Mouse (Mus musculus) intestine, embryonic 14.5 days (tissue): ENCODE measurements around the gene Slc2a13. TPM values are rescaled to one million over a fixed set of nuclear protein-coding genes. Genes with fewer than 3 reads are reported as not detected.

Experiments used
- ATAC-seq: fragments of 200-750 bp; cut with Nextera tagmentation; replicated peaks from 2 replicates; pipeline ENCODE4 v1.8.0; 2017; ENCODE audit warnings: low read depth, moderate number of reproducible peaks, moderate TSS enrichment, moderate library complexity; ENCODE audit not compliant: low FRiP score, low TSS enrichment
- DNase-seq: peaks from one replicate; pipeline ENCODE4 v3.0.0-alpha.2; 2018; ENCODE audit warnings: low spot score
- H3K27ac ChIP-seq: fragments of 300-500 bp; sonication (generic); 2 replicates; pipeline ENCODE4 v1.5.1; 2014; ENCODE audit warnings: low read depth, mild to moderate bottlenecking, control low read depth
- H3K27me3 ChIP-seq: fragments of 300-500 bp; sonication (generic); replicated peaks from 2 replicates; pipeline ENCODE4 v1.6.1; 2014; ENCODE audit warnings: low read length, control low read depth; ENCODE audit not compliant: control insufficient read depth, insufficient read depth
- H3K36me3 ChIP-seq: fragments of 300-500 bp; sonication (generic); 2 replicates; pipeline ENCODE4 v1.6.1; 2014; ENCODE audit warnings: low read length, control low read depth; ENCODE audit not compliant: control insufficient read depth, insufficient read depth
- H3K4me1 ChIP-seq: fragments of 300-500 bp; sonication (generic); replicated peaks from 2 replicates; pipeline ENCODE4 v1.6.1; 2014; ENCODE audit warnings: low read length, control low read depth, mixed read lengths; ENCODE audit not compliant: control insufficient read depth, insufficient read depth
- H3K4me2 ChIP-seq: fragments of 300-500 bp; sonication (generic); 2 replicates; pipeline ENCODE4 v1.6.1; 2014; ENCODE audit warnings: low read length
- H3K4me3 ChIP-seq: fragments of 300-500 bp; sonication (generic); 2 replicates; pipeline ENCODE4 v1.5.1; 2014; ENCODE audit warnings: low read depth, low read length, control low read depth, mixed read lengths
- H3K9ac ChIP-seq: fragments of 300-500 bp; sonication (generic); 2 replicates; pipeline ENCODE4 v1.6.1; 2014; ENCODE audit warnings: mild to moderate bottlenecking, low read length
- H3K9me3 ChIP-seq: fragments of 300-500 bp; sonication (generic); 2 replicates; pipeline ENCODE4 v1.6.1; 2016; ENCODE audit warnings: low read length, control low read depth; ENCODE audit not compliant: control insufficient read depth
- WGBS: fragments of 180-500 bp; shearing (Covaris S2); extraction: QIAGEN DNeasy Blood & Tissue Kit; methylation state at CpG from one replicate; pipeline ENCODE4 v1.1.7; 2014; 5-methylcytosine and 5-hydroxymethylcytosine counted together
- polyA plus RNA-seq: library from polyadenylated mRNA; unstranded; fragments of >200 nt; fragmentation: Nextera tagmentation; extraction: Ambion mirVana; gene quantifications from 2 replicates; pipeline ENCODE4 v1.2.1, GENCODE M21; 2014

Slc2a13 gene
- polyA plus RNA-seq, 1 experiment from 2014 or later: 1.8 TPM

DNA sequence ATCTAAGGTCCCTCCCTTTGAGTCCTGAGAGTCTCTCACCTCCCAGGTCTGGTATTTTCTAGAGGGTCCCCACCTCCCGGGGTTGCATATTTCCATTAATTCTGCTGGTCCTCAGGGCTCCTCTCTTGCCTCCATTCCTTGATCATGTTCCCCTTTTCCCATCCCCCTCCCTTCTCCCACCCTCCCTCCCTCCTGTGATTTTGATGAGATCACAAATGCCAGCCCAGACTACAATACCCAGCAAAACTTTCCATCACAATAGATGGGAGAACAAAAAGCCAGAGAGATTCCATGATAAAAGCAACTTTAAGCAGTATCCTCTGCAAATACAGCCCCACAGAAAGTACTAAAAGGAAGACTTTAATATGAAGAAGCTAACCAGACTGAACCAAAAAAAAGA, 309.1 kb downstream of the Slc2a13 start:
- Histone ChIP-seq H3K4me2 (no peak overlapping the region), H3K4me1 (no peaks in the 10 kb centered on the region), H3K27ac (no peak overlapping the region), H3K4me3 (no peak overlapping the region), H3K27me3 (no peaks in the 10 kb centered on the region), H3K9me3 (no peaks in the 10 kb centered on the region), H3K9ac (no peak overlapping the region), H3K36me3 (no peaks in the 10 kb centered on the region)
- 96% methylated on average over 1 of the region's 1 CpGs for WGBS
- DNase-seq: no peak
- no peak for ATAC-seq

DNA sequence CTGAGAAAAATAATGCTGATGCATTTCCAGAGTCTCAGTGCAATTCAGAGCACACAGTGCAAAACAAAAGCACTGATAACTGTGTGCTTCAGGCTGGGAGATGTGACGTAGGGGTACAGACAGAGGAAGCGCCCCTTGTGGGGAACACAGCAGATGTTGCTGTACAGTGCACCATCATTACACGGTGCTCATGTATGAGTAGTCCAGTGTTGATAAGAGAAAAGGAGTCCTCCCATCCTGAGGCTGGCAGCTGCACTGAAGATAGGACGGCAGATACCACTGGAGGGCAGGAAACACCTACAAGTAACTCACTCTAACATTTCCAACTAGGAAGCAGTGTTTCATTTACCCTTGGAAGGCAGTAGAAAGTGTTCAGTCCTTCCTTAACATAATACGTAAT, 312.5 kb downstream of the Slc2a13 start:
- Histone ChIP-seq H3K4me3 (no peak overlapping the region), H3K9ac (no peak overlapping the region), H3K36me3 (no peaks in the 10 kb centered on the region), H3K4me1 (no peaks in the 10 kb centered on the region), H3K9me3 (no peaks in the 10 kb centered on the region), H3K4me2 (no peak overlapping the region), H3K27ac (no peak overlapping the region), H3K27me3 (no peaks in the 10 kb centered on the region)
- 66% methylated on average over 5 of the region's 5 CpGs for WGBS
- ATAC-seq (no peak), DNase-seq (no peak)

DNA sequence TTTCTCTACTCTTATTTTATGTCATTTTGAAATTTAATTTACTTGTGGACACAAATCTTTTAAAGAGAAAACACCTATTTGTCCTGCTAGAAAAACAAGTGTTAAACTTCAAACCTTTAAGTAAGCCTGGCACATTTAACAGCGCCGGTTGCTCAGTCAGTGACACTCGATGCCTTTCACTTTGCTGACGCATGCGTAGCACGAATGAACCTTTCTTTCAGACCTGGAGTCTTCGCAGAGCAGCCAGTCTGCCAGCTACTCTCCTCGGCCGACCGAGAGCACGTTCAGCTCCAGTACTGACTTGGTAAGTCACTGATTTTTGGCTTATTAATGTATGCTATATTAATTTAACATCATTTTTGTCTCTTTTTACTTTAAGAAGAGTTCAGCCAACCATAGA, 315.9 kb downstream of the Slc2a13 start:
- no peaks in the 10 kb centered on the region for H3K9me3 ChIP-seq
- no peaks in the 10 kb centered on the region for H3K36me3 ChIP-seq
- no peak overlapping the region for H3K9ac ChIP-seq
- H3K4me3 ChIP-seq: no peak overlapping the region
- no peaks in the 10 kb centered on the region for H3K27me3 ChIP-seq
- 64% methylated on average over 11 of the region's 11 CpGs for WGBS
- ATAC-seq (no peak), DNase-seq (no peak)
- H3K27ac ChIP-seq: no peak overlapping the region
- no peaks in the 10 kb centered on the region for H3K4me1 ChIP-seq
- H3K4me2 ChIP-seq: no peak overlapping the region

DNA sequence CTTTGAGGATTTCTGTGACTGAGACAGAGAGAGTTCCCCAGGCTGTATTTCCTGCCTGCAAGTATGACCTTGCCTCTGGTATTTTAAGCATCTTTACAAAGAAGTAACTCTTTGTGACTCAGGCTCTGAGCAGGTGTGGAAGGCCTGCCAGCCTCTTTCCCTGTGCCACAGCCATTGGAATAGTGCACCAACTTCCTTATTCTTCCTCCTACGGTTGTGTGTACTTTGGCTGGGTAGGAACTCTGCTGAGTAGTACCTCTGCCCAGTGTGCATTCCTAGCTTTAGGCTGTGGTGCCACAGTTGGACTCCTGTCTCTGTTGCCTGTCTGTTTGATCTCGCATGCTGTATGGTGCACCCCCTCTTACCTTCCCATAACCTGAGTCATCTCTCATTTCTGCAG, 317.8 kb downstream of the Slc2a13 start:
- ATAC-seq (no peak), DNase-seq (no peak)
- Histone ChIP-seq H3K9me3 (no peaks in the 10 kb centered on the region), H3K27me3 (no peaks in the 10 kb centered on the region), H3K4me2 (no peak overlapping the region), H3K4me1 (no peaks in the 10 kb centered on the region), H3K4me3 (no peak overlapping the region), H3K36me3 (no peaks in the 10 kb centered on the region), H3K9ac (no peak overlapping the region), H3K27ac (no peak overlapping the region)
- 79% methylated on average over 2 of the region's 2 CpGs for WGBS

DNA sequence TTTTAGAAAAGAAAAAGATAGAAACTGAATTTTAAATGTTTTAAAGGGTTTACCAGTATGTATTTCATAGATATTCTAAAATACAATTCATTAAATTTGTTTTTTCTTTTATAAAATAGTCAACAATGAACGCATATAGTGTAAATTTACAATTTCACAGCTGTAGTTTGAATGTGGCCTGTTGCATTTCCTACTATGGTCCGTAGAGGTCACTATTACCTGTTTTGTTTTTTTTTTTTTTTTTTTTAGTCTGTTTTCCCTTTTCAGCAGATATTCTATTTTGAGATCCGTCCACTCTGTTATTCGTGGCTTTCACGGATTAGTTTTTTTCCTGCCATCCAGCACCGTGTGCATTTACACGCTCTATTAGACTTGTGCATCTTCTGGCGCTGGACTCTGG, 320.1 kb downstream of the Slc2a13 start:
- ATAC-seq: no peak
- Histone ChIP-seq H3K27ac (no peak overlapping the region), H3K9ac (no peak overlapping the region), H3K4me3 (no peak overlapping the region), H3K9me3 (no peaks in the 10 kb centered on the region), H3K36me3 (no peaks in the 10 kb centered on the region), H3K27me3 (no peaks in the 10 kb centered on the region), H3K4me1 (no peaks in the 10 kb centered on the region), H3K4me2 (no peak overlapping the region)
- no peak for DNase-seq
- 64% methylated on average over 8 of the region's 8 CpGs for WGBS

DNA sequence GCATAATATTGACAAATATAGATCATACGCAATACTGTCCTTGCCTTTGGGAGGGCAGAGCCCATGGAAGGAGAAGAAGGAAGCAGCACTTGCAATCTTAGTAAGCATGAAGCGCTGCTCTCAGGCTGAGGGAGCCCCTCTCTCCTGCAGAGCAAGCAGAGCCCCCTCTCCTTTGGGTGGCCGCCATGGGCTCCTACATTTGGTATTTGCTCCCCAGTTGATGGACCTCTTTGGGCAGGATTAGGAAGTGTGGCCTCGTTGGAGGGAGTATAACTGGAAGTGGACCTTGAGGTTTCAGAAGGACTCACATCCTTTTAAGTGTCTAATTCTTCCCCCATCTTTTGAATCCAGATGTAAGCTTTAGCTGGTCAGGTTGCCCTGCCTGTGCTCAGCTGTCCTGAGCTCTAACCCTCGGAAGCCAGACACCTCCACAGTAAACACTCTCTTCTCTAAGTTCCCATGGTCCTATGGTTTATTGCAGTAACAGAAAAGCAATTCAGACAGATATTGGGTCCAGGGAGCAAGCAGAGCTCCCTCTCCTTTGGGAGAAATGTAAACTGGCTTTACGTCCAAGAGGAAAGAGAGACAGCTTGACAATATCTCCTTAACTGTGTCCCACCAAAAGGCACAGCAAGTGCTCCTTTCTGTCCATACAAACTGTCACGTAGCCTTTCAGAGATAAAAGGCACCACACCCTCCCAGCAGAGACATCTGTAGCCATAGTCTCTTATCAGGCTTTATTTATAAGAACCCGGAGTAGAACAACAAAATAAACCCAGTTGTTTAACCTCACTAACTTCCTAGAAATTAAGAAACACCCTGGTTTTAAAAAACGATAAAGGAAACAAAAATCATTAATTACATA, 321.3 kb downstream of the Slc2a13 start:
- Histone ChIP-seq H3K27ac (no peak overlapping the region), H3K4me2 (no peak overlapping the region), H3K4me1 (no peaks in the 10 kb centered on the region), H3K9me3 (no peaks in the 10 kb centered on the region), H3K36me3 (no peaks in the 10 kb centered on the region), H3K4me3 (no peak overlapping the region), H3K27me3 (no peaks in the 10 kb centered on the region), H3K9ac (no peak overlapping the region)
- DNase-seq (no peak), ATAC-seq (no peak)
- WGBS: 54% methylated on average over 9 of the region's 9 CpGs

DNA sequence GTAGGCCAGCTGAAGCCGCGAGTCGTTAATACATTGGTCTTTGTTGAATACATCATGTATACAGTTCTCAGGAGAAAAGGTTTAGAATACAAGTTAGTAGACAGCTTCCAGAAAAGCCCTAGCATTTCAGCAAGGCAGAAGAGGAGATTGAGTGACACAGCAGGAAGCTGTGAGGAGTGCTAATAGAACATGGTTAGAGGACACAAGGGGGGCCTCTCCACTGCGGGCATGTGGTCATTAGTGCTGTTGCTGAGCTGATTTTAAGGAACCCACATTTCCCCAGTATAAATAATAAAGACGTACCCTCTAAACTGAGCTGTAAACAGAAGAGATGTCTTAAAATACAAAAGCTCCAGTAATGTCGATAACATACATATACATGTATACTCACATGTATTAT, 322.2 kb downstream of the Slc2a13 start:
- Histone ChIP-seq H3K27me3 (no peaks in the 10 kb centered on the region), H3K9ac (no peak overlapping the region), H3K9me3 (no peaks in the 10 kb centered on the region), H3K27ac (no peak overlapping the region), H3K4me1 (no peaks in the 10 kb centered on the region), H3K4me3 (no peak overlapping the region), H3K36me3 (no peaks in the 10 kb centered on the region), H3K4me2 (no peak overlapping the region)
- DNase-seq (no peak), ATAC-seq (no peak)
- 79% methylated on average over 6 of the region's 6 CpGs for WGBS

DNA sequence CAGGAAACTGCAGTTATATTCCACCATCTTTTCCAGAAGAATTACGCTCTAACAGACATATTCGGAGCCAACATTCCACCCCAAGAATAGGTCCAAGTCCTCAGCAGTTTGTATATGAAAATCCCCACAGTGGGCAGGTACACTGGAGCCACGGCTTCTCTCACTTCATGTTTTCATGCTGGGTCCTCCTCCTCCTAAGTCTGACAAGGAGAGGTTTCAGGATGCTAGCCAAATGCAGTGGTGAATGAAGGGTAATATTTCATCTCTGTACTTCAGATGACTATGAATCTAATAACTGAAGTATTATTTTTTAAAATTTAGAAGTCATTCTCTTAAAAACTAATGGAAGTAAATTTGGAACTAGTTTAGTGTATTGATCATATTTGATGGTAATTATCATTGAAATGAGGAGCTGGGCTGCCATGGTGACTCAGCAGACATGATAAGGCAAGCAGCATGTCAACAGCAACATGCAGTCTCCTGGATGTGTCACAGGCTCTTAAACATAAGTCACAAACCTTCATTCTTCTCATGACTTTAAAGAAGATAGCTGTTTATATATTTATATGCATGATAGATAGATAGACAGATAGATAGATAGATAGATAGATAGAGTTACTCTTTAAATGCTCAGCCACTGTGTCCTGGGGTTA, 332.3 kb downstream of the Slc2a13 start:
- Histone ChIP-seq H3K4me3 (no peak overlapping the region), H3K27me3 (no peaks in the 10 kb centered on the region), H3K9ac (no peak overlapping the region), H3K9me3 (no peaks in the 10 kb centered on the region), H3K4me2 (no peak overlapping the region), H3K36me3 (no peaks in the 10 kb centered on the region), H3K27ac (no peak overlapping the region), H3K4me1 (no peaks in the 10 kb centered on the region)
- no peak for DNase-seq
- 81% methylated on average over 3 of the region's 3 CpGs for WGBS
- ATAC-seq: no peak

DNA sequence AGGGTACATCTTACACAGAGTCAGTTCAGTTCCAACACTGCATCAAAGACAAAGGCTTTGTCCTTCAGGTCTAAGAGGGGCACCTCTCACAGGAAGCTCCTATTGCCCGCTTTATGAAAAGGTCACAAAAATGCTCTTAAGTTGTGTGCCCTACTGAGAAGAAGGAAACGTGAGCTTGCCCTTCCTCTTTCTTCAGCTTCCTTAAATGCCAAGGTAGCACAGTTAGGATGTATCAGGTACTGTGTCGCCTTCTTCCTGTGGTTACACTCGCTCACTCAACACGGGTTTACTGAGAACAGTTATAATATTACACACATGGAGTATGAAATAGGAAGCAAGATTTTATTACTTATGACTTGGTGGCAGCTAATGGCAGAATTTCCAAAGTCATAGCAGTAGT, 335.8 kb downstream of the Slc2a13 start:
- no peaks in the 10 kb centered on the region for H3K36me3 ChIP-seq
- no peaks in the 10 kb centered on the region for H3K27me3 ChIP-seq
- DNase-seq (no peak), ATAC-seq (no peak)
- H3K9ac ChIP-seq: no peak overlapping the region
- no peak overlapping the region for H3K4me2 ChIP-seq
- H3K4me1 ChIP-seq: no peaks in the 10 kb centered on the region
- H3K4me3 ChIP-seq: no peak overlapping the region
- no peaks in the 10 kb centered on the region for H3K9me3 ChIP-seq
- no peak overlapping the region for H3K27ac ChIP-seq
- WGBS: 89% methylated on average over 5 of the region's 5 CpGs
